Mouse (Mus musculus) heart, postnatal 14 days (tissue): ENCODE data around the gene Vps33b. TPM values are rescaled to one million over a fixed set of nuclear protein-coding genes. Genes with fewer than 3 reads are reported as not detected.

Experiments used
- total RNA-seq, 2 experiments: library from RNA; stranded (reverse); gene quantifications; 2 replicates each; pipeline ENCODE4 v1.2.3; 2021

Vps33b gene
- total RNA-seq, 2 experiments from 2014 or later, result 7.0 to 7.4 TPM

Other genes with a start within 250 kb of the Vps33b start
- gene Zfp710, start 244.8 kb upstream of the Vps33b start, total RNA-seq, result 10 to 100 TPM; 21.6 to 27.4 TPM
- gene Idh2, start 154.3 kb upstream of the Vps33b start, total RNA-seq, result 1,000 to 10,000 TPM; 1,322 to 1,446 TPM
- 10 to 100 TPM; 12.9 to 13.4 TPM for gene Sema4b, start 82.8 kb upstream of the Vps33b start, total RNA-seq
- 10 to 100 TPM; 18.1 to 22.5 TPM for gene Cib1, start 36.8 kb upstream of the Vps33b start, total RNA-seq
- gene Gdpgp1, start 36.8 kb upstream of the Vps33b start, total RNA-seq, result 1 to 10 TPM; 1.9 TPM
- gene Ttll13, start 23.3 kb upstream of the Vps33b start, total RNA-seq, result under 1 TPM; 0.46 to 0.55 TPM
- 10 to 100 TPM; 25.2 to 25.6 TPM for gene Ngrn, start 8.4 kb upstream of the Vps33b start, total RNA-seq
- gene Prc1, start 24.8 kb downstream of the Vps33b start, total RNA-seq, result 10 to 100 TPM; 12.4 to 19.8 TPM
- 1 to 10 TPM; 6.8 to 7.6 TPM for gene Rccd1, start 54.8 kb downstream of the Vps33b start, total RNA-seq
- 10 to 100 TPM; 17.9 to 19.2 TPM for gene Unc45a, start 71.4 kb downstream of the Vps33b start, total RNA-seq
- gene Hddc3, start 73.5 kb downstream of the Vps33b start, total RNA-seq, result 10 to 100 TPM; 29.7 to 31.3 TPM
- 10 to 100 TPM; 68.8 to 69.3 TPM for gene Man2a2, start 101.7 kb downstream of the Vps33b start, total RNA-seq
- gene Fes, start 118.3 kb downstream of the Vps33b start, total RNA-seq, result 10 to 100 TPM; 16.7 to 18.2 TPM
- gene Furin, start 135.8 kb downstream of the Vps33b start, total RNA-seq, result 100 to 1,000 TPM; 115 to 127 TPM